Mouse (Mus musculus) cortical plate, adult 2 months (tissue): Measurements from ENCODE around the gene Pde8b. TPM values are rescaled to one million over a fixed set of nuclear protein-coding genes. Genes with fewer than 3 reads are reported as not detected.
A peak's percentile ranks its signal among the peaks of the same experiment; 100 is the strongest.

ENCODE experiments used
- H3K27ac ChIP-seq: fragments of 200-500 bp; 2 replicates; pipeline ENCODE4 v1.5.1; 2012; ENCODE audit warnings: low read length, control low read depth, inconsistent platforms; ENCODE audit not compliant: insufficient read depth
- H3K4me1 ChIP-seq: fragments of 200-500 bp; 2 replicates; pipeline ENCODE4 v1.6.1; 2011; ENCODE audit warnings: low read length; ENCODE audit not compliant: control insufficient read depth, insufficient read depth
- H3K4me3 ChIP-seq: fragments of 200-500 bp; 2 replicates; pipeline ENCODE4 v1.5.1; 2011; ENCODE audit warnings: mild to moderate bottlenecking, low read length, control low read depth; ENCODE audit not compliant: insufficient read depth
- CTCF ChIP-seq: fragments of 200-500 bp; IDR thresholded peaks from 2 replicates; pipeline ENCODE4 v1.5.1; 2011; ENCODE audit warnings: mild to moderate bottlenecking, control low read depth, low read length; ENCODE audit not compliant: insufficient read depth; ENCODE audit errors: extremely low read depth
- POLR2A ChIP-seq: fragments of 200-500 bp; IDR thresholded peaks from 2 replicates; pipeline ENCODE4 v1.6.1; 2011; ENCODE audit warnings: mild to moderate bottlenecking, low read length, control low read depth; ENCODE audit not compliant: insufficient read depth; ENCODE audit errors: extremely low read depth
- polyA plus RNA-seq: library from polyadenylated mRNA; depleted of rRNA; stranded (reverse); fragments of >200 nt; gene quantifications from 2 replicates; pipeline ENCODE4 v1.2.3, GENCODE M21; 2012

The Pde8b gene
- polyA plus RNA-seq, 1 experiment, result 88.4 TPM

- no peak for TF ChIP-seq CTCF
- no peak for TF ChIP-seq POLR2A
- H3K27ac ChIP-seq, result 0 out of 2 replicates have a peak overlapping the region, but pooled peaks have one; percentile 43
- H3K4me3 ChIP-seq, result no peak overlapping the region
- H3K4me1 ChIP-seq, result peaks cover 18% of the 10 kb centered on the region
These were observed 164.1 kb downstream of the Pde8b start for GRCm38 (mm10) chr13:95086033-95086432.

- Histone ChIP-seq H3K4me3 (no peak overlapping the region), H3K27ac (peak overlapping the region; percentile 43; the same call in 1 of the 2 replicates), H3K4me1 (peaks cover 19% of the 10 kb centered on the region)
- TF ChIP-seq CTCF (no peak), POLR2A (no peak)
These were observed 167.5 kb downstream of the Pde8b start for GRCm38 (mm10) chr13:95082611-95083010.

GRCm38 (mm10) chr13:95081082-95081481 is 169.1 kb downstream of the Pde8b start:
- H3K4me1 ChIP-seq, result peaks cover 16% of the 10 kb centered on the region
- TF ChIP-seq CTCF (no peak), POLR2A (no peak)
- H3K4me3 ChIP-seq, result no peak overlapping the region
- peak overlapping the region; percentile 72 for H3K27ac ChIP-seq

- H3K4me1 ChIP-seq, result peaks cover 12% of the 10 kb centered on the region
- no peak overlapping the region for H3K4me3 ChIP-seq
- no peak overlapping the region for H3K27ac ChIP-seq
- TF ChIP-seq CTCF (no peak), POLR2A (no peak)
These were observed 171.6 kb downstream of the Pde8b start for GRCm38 (mm10) chr13:95078492-95078891.

- H3K4me1 ChIP-seq, result peaks cover 10% of the 10 kb centered on the region
- H3K4me3 ChIP-seq, result no peak overlapping the region
- TF ChIP-seq CTCF, result no peak
- TF ChIP-seq POLR2A, result no peak
- H3K27ac ChIP-seq, result no peak overlapping the region
These were observed 172.4 kb downstream of the Pde8b start for GRCm38 (mm10) chr13:95077688-95078087.

GRCm38 (mm10) chr13:95076142-95076541 is 174.0 kb downstream of the Pde8b start:
- H3K4me1 ChIP-seq, result peaks cover 3% of the 10 kb centered on the region
- H3K27ac ChIP-seq, result no peak overlapping the region
- no peak for TF ChIP-seq CTCF
- TF ChIP-seq POLR2A, result no peak
- H3K4me3 ChIP-seq, result no peak overlapping the region

GRCm38 (mm10) chr13:95073445-95074172 is 176.5 kb downstream of the Pde8b start:
- Histone ChIP-seq H3K27ac (no peak overlapping the region), H3K4me1 (no peaks in the 10 kb centered on the region), H3K4me3 (no peak overlapping the region)
- no peak for TF ChIP-seq CTCF
- no peak for TF ChIP-seq POLR2A

GRCm38 (mm10) chr13:95070268-95070667 is 179.9 kb downstream of the Pde8b start:
- Histone ChIP-seq H3K4me3 (no peak overlapping the region), H3K27ac (no peak overlapping the region), H3K4me1 (no peaks in the 10 kb centered on the region)
- TF ChIP-seq CTCF (no peak), POLR2A (no peak)

- H3K4me1 ChIP-seq, result no peaks in the 10 kb centered on the region
- no peak overlapping the region for H3K27ac ChIP-seq
- no peak overlapping the region for H3K4me3 ChIP-seq
- peak; percentile 40; the same call in 1 of the 2 replicates for TF ChIP-seq CTCF
- TF ChIP-seq POLR2A, result no peak
These were observed 182.3 kb downstream of the Pde8b start for GRCm38 (mm10) chr13:95067854-95068253.

GRCm38 (mm10) chr13:95063390-95064017 is 186.6 kb downstream of the Pde8b start:
- no peaks in the 10 kb centered on the region for H3K4me1 ChIP-seq
- no peak overlapping the region for H3K27ac ChIP-seq
- H3K4me3 ChIP-seq, result no peak overlapping the region
- TF ChIP-seq POLR2A, result no peak
- TF ChIP-seq CTCF, result no peak
